Mouse (Mus musculus) forebrain, embryonic 12.5 days (tissue): ENCODE measurements around the gene Igf2bp2. TPM values are rescaled to one million over a fixed set of nuclear protein-coding genes. Genes with fewer than 3 reads are reported as not detected.

Experiments
- ATAC-seq: fragments of 200-750 bp; cut with Nextera tagmentation; 2 replicates; pipeline ENCODE4 v1.8.0; 2017; ENCODE audit warnings: moderate TSS enrichment; ENCODE audit not compliant: low FRiP score
- H3K27ac ChIP-seq: fragments of 300-500 bp; sonication (generic); 2 replicates; pipeline ENCODE4 v1.5.1; 2016; ENCODE audit warnings: mild to moderate bottlenecking
- H3K27me3 ChIP-seq: fragments of 300-500 bp; sonication (generic); 2 replicates; pipeline ENCODE4 v1.6.1; 2016; ENCODE audit warnings: mild to moderate bottlenecking
- H3K36me3 ChIP-seq: fragments of 300-500 bp; sonication (generic); replicated peaks from 2 replicates; pipeline ENCODE4 v1.6.1; 2016; ENCODE audit warnings: mild to moderate bottlenecking
- H3K4me1 ChIP-seq: fragments of 300-500 bp; sonication (generic); 2 replicates; pipeline ENCODE4 v1.6.1; 2016
- H3K4me2 ChIP-seq: fragments of 300-500 bp; sonication (generic); 2 replicates; pipeline ENCODE4 v1.6.1; 2016; ENCODE audit warnings: mild to moderate bottlenecking, moderate library complexity
- H3K4me3 ChIP-seq: fragments of 300-500 bp; sonication (generic); replicated peaks from 2 replicates; pipeline ENCODE4 v1.5.1; 2016; ENCODE audit warnings: mild to moderate bottlenecking
- H3K9ac ChIP-seq: fragments of 300-500 bp; sonication (generic); 2 replicates; pipeline ENCODE4 v1.6.1; 2016; ENCODE audit warnings: mild to moderate bottlenecking
- H3K9me3 ChIP-seq: fragments of 300-500 bp; sonication (generic); 2 replicates; pipeline ENCODE4 v1.6.1; 2016
- WGBS: fragments of 180-500 bp; shearing (Covaris S2); methylation state at CpG from one replicate; pipeline ENCODE4 v1.1.7; 2016; 5-methylcytosine and 5-hydroxymethylcytosine counted together
- polyA plus RNA-seq: library from polyadenylated mRNA; unstranded; fragments of >200 nt; fragmentation: Nextera tagmentation; extraction: Ambion mirVana; gene quantifications from 2 replicates; pipeline ENCODE4 v1.2.1, GENCODE M21; 2016

Gene Igf2bp2
- polyA plus RNA-seq, 1 experiment from 2014 or later: 102 TPM

DNA sequence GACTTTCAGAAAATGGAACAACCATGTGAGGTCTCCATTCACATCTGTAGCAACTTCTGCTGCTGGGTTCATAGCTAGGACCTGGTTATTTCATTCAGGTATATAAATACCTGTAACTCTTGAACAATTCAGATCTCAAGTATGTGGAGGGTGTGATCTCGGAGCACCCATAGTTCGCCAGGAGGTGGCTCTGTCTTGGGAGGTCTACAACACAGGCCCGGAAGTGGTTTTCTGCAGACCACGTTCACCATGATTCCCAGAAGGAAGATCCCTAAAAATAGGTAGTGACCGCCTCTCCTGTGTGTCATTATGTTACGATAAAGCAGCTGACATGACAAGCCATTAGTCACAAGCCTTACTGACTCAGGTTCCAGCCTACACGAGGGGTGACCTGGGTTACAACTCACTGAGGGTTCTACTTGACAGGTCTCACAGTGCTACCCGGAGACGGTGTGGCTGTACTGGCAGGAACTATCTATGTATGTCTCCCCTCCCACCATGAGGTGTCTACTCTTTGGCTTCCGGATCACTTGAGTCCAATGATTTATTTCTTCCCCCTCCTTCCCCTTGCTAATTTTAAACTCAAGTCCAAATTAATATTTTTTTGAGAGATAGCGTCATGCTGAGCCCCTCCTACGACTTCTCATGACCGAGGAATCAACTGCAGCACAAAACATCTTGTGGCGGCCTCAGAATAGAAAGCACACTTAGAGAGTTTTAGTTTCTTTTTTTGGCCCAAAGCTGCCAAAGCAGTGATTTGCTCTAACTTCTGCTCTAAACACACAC, 44.2 kb downstream of the Igf2bp2 start:
- ATAC-seq: no peak
- H3K9me3 ChIP-seq: no peaks in the 10 kb centered on the region
- no peaks in the 10 kb centered on the region; the same call in 1 of the 2 replicates for H3K4me1 ChIP-seq
- no peak overlapping the region for H3K4me2 ChIP-seq
- no peak overlapping the region for H3K27ac ChIP-seq
- H3K9ac ChIP-seq: no peak overlapping the region
- WGBS: 94% methylated on average over 14 of the region's 14 CpGs
- peaks cover 17% of the 10 kb centered on the region for H3K36me3 ChIP-seq
- no peaks in the 10 kb centered on the region for H3K27me3 ChIP-seq
- no peak overlapping the region for H3K4me3 ChIP-seq

DNA sequence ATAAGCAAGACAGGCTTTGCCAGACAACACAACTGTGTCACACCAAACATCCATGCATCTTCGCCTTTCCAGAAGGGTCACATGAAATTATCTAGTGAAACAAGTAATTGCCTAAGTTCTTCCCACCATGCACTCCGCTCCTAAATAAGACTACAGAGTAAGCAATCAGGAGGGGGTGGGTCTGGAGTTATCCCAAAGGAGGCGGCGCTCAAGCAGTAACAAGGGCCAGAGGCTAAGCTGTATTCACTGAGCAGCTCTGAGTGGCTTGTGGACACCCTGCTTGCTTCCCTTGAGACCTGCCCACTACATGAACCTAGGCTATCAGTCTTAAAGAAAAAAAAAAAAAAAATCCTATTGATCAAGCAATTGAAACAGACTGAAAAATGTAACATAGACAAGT, 44.9 kb downstream of the Igf2bp2 start:
- Histone ChIP-seq H3K27ac (no peak overlapping the region), H3K4me1 (no peaks in the 10 kb centered on the region; the same call in 1 of the 2 replicates), H3K36me3 (peaks cover 17% of the 10 kb centered on the region), H3K9ac (no peak overlapping the region), H3K4me3 (no peak overlapping the region), H3K4me2 (no peak overlapping the region), H3K27me3 (no peaks in the 10 kb centered on the region), H3K9me3 (no peaks in the 10 kb centered on the region)
- no peak for ATAC-seq
- WGBS: 92% methylated on average over 4 of the region's 4 CpGs

- peaks cover 17% of the 10 kb centered on the region for H3K36me3 ChIP-seq
- no peak overlapping the region for H3K4me2 ChIP-seq
- 94% methylated on average over 4 of the region's 4 CpGs for WGBS
- no peak overlapping the region for H3K4me3 ChIP-seq
- no peaks in the 10 kb centered on the region for H3K9me3 ChIP-seq
- no peak overlapping the region for H3K9ac ChIP-seq
- ATAC-seq: no peak
- H3K27ac ChIP-seq: no peak overlapping the region
- no peaks in the 10 kb centered on the region for H3K27me3 ChIP-seq
- peaks cover 3% of the 10 kb centered on the region; the same call in 1 of the 2 replicates for H3K4me1 ChIP-seq
These were observed 46.4 kb downstream of the Igf2bp2 start for GRCm38 (mm10) chr16:22116748-22117147.

DNA sequence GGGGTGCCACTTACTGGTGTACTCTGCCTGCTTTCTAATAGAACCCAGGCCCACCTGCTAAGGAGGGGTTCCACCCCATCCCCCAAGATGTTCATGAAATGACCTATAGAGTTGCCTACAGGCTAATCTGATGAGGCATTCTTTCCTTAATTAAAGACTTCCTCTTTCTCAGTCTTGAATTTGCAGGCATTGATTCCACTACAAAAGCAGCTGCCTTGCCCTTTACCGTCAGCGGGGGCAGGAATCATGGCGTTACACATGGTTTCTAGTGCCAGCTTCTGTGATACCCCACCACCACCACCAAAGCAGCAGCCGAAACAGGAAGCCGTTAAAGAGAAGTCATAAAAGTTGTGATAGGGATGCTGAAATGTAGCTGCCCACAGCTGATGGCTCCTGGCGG, 47.0 kb downstream of the Igf2bp2 start:
- 89% methylated on average over 6 of the region's 6 CpGs for WGBS
- Histone ChIP-seq H3K27me3 (no peaks in the 10 kb centered on the region), H3K36me3 (peaks cover 17% of the 10 kb centered on the region), H3K9ac (no peak overlapping the region), H3K27ac (no peak overlapping the region), H3K9me3 (no peaks in the 10 kb centered on the region), H3K4me2 (no peak overlapping the region), H3K4me3 (no peak overlapping the region), H3K4me1 (peaks cover 8% of the 10 kb centered on the region; the same call in 1 of the 2 replicates)
- no peak for ATAC-seq

DNA sequence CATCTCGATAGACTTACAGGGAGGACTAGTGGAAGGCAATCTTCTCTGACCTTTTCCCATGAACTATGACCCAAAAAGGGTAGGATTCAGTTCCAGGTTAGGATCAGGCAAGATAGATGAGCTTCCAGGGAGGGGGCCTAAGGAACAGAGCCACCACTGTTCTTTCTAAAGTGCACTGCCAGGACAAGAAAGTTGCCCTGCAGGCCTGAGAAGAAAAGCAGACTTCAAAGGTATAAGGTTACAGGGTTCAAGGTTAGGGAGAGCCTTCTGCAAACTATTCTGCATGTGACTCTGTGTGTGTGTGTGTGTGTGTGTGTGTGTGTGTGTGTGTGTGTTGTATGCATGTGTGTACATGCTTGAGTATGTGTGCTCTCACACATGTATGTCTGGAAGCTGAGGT, 53.1 kb downstream of the Igf2bp2 start:
- Histone ChIP-seq H3K4me2 (no peak overlapping the region), H3K9ac (no peak overlapping the region), H3K27ac (no peak overlapping the region), H3K9me3 (no peaks in the 10 kb centered on the region), H3K4me1 (peaks cover 13% of the 10 kb centered on the region; the same call in 1 of the 2 replicates), H3K36me3 (no peaks in the 10 kb centered on the region), H3K4me3 (no peak overlapping the region), H3K27me3 (no peaks in the 10 kb centered on the region)
- WGBS: 89% methylated on average over 1 of the region's 1 CpGs
- no peak for ATAC-seq

GRCm38 (mm10) chr16:22109159-22109558, 53.9 kb downstream of the Igf2bp2 start:
- ATAC-seq: no peak
- Histone ChIP-seq H3K27me3 (no peaks in the 10 kb centered on the region), H3K9me3 (no peaks in the 10 kb centered on the region), H3K4me2 (no peak overlapping the region), H3K9ac (no peak overlapping the region), H3K36me3 (no peaks in the 10 kb centered on the region), H3K4me1 (peaks cover 13% of the 10 kb centered on the region; the same call in 1 of the 2 replicates), H3K4me3 (no peak overlapping the region), H3K27ac (no peak overlapping the region)
- 84% methylated on average over 4 of the region's 4 CpGs for WGBS

DNA sequence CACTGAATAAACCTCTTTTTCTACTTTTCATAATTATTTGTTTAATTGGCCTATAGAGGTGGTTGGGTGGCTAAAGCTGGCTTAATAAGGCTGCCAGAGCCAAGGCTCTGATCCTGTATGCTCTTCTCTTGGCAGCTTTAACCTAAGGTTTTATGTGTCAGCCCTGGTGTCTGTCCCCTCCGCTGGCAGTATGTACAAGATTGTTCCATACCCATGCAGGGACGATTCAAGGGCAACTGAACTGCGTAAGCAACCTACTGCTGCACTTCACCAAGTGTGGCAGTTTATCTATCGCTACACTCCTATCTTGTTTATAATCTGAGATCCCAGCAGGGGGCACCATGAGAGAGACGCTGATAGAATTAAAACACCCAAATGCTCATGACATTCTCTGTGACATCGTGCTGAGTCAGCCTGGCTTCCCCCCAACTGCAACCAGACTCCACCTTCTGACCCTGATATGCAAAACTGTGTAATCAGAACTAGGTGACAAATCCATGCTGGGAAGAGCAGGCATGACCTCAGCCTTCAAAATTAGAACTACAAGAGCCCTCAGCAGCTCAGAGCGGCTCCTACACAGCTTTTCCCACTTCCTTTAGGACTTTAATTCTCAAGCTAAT, 55.1 kb downstream of the Igf2bp2 start:
- Histone ChIP-seq H3K27me3 (no peaks in the 10 kb centered on the region), H3K9me3 (no peaks in the 10 kb centered on the region), H3K4me1 (peaks cover 13% of the 10 kb centered on the region; the same call in 1 of the 2 replicates), H3K4me3 (no peak overlapping the region), H3K27ac (no peak overlapping the region), H3K36me3 (no peaks in the 10 kb centered on the region), H3K9ac (no peak overlapping the region), H3K4me2 (no peak overlapping the region)
- ATAC-seq: no peak
- WGBS: 68% methylated on average over 7 of the region's 7 CpGs

DNA sequence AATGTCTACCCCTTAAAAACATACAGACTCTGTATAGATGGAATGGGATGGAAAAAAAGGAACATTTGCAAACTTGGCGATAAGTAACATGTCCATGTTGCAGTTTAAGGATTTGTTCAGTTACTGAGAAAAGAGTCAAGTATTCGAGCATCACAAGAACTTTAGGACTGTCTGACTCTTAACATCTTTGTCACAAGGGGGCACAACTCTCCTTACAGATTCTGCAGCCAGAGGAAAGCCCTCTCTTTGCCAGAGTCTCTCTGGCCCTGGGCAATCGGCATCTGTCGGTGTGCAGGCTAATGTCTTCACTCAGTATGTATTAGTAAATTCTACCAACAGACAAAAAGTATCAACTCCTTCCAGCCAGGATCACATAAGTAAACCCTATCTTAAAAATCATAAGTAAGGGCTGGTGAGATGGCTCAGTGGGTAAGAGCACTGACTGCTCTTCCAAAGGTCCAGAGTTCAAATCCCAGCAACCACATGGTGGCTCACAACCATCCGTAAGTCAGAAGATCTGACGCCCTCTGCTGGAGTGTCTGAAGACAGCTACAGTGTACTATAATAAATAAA, 57.0 kb downstream of the Igf2bp2 start:
- Histone ChIP-seq H3K36me3 (peaks cover 3% of the 10 kb centered on the region; the same call in 1 of the 2 replicates), H3K4me2 (no peak overlapping the region), H3K9me3 (no peaks in the 10 kb centered on the region), H3K9ac (no peak overlapping the region), H3K4me1 (peaks cover 5% of the 10 kb centered on the region; the same call in 1 of the 2 replicates), H3K27ac (no peak overlapping the region), H3K27me3 (no peaks in the 10 kb centered on the region), H3K4me3 (no peak overlapping the region)
- ATAC-seq: no peak
- WGBS: 86% methylated on average over 6 of the region's 6 CpGs

DNA sequence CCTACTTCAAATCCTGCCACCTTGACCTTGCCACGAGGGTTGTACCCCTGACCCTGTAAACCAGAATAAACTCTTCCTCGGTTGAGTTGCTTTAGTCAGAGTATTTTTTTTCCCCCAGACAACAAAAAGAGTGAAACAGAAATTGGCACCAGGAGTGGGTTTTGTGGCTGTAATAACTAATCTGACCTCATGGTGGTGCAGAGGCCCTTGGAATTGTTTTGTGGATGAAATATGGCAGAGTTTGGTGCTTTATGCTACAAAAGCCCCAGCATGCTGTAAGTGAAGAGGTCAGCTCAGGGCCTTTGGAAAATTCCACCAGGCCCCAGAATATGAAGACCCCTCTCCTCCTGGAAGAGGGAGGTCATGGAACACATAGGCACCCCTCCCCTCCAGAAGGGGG, 63.0 kb downstream of the Igf2bp2 start:
- ATAC-seq: no peak
- H3K27me3 ChIP-seq: no peaks in the 10 kb centered on the region
- 92% methylated on average over 2 of the region's 2 CpGs for WGBS

DNA sequence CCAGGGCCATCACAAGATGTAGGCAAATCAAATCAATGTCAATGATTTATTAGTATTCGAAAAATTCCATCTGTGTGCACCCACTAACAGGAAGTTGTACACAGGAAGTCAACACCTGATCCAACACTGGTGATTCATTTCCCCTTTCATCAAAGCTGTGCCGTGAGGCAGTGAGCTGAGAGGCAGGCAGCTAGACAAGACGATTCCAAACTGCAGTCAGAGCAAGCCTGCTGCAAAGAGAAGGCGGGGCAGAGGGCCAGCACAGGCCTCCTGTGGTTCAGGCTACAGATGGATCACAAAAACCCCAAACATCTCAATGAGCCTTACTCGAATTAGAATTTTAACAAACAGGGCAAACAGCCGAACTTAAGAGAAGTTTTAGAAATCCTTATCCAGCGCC, 65.4 kb downstream of the Igf2bp2 start:
- H3K36me3 ChIP-seq: peaks cover 5% of the 10 kb centered on the region; the same call in 1 of the 2 replicates
- H3K4me2 ChIP-seq: no peak overlapping the region
- ATAC-seq: no peak
- WGBS: 50% methylated on average over 7 of the region's 7 CpGs
- H3K9ac ChIP-seq: no peak overlapping the region
- peaks cover 11% of the 10 kb centered on the region; the same call in 1 of the 2 replicates for H3K4me1 ChIP-seq
- no peaks in the 10 kb centered on the region for H3K27me3 ChIP-seq
- peak overlapping the region; percentile 64; the same call in 1 of the 2 replicates for H3K27ac ChIP-seq
- H3K4me3 ChIP-seq: no peak overlapping the region
- H3K9me3 ChIP-seq: no peaks in the 10 kb centered on the region

More for the DNA sequence above, 63.0 kb downstream of the Igf2bp2 start:
- H3K9me3 ChIP-seq: no peaks in the 10 kb centered on the region
- H3K9ac ChIP-seq: no peak overlapping the region
- no peak overlapping the region for H3K4me3 ChIP-seq
- H3K36me3 ChIP-seq: peaks cover 6% of the 10 kb centered on the region; the same call in 1 of the 2 replicates
- no peak overlapping the region for H3K4me2 ChIP-seq
- no peak overlapping the region for H3K27ac ChIP-seq
- H3K4me1 ChIP-seq: peaks cover 11% of the 10 kb centered on the region; the same call in 1 of the 2 replicates

DNA sequence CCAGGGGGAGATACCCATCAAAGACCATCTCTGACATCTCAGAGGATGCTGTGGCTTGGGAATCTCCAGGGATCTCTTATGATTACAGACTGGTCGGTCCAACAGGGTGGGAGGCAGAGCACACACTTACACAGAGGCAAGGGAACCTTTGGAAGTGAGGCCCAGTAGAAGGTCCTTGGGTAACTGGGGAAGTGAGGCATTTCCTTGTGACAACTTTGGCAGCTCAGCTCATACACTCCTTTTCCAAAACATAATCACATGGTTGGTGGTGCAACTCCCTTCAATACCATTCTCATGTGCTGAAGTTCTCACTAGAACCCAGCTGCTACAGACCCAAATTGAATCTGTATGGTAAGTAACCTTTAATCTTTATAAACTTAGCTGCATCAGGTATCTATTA, 67.3 kb downstream of the Igf2bp2 start:
- Histone ChIP-seq H3K9ac (no peak overlapping the region), H3K4me2 (no peak overlapping the region), H3K36me3 (no peaks in the 10 kb centered on the region; the same call in 1 of the 2 replicates), H3K27ac (no peak overlapping the region), H3K4me3 (no peak overlapping the region), H3K9me3 (no peaks in the 10 kb centered on the region), H3K4me1 (peaks cover 11% of the 10 kb centered on the region; the same call in 1 of the 2 replicates), H3K27me3 (no peaks in the 10 kb centered on the region)
- 96% methylated on average over 1 of the region's 1 CpGs for whole genome bisulfite sequencing
- ATAC-seq: no peak

DNA sequence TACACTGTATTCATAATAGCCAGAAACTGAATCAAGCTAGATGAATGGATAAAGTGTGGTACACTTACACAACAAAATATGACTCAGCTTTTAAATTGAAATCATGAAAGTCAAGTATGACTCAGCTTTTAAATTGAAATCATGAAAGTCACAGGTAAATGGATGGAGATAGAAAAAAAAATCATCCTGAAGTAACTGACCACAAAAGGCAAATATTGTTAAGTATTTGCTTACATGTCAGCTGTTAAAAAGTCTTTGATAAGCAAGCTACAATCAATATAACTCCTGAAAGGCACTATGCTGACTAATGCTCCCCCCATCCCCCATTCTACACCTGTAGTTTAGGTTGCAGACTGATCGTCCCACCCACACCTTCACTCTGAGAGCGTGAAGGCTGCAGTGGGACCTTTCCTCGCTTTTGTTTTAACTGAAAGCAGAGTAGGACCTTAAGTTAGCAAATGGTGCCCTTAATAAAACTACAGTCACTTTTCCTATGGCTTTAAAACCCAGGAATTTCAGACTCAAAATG, 71.8 kb downstream of the Igf2bp2 start:
- Histone ChIP-seq H3K4me1 (no peaks in the 10 kb centered on the region), H3K9ac (no peak overlapping the region), H3K27ac (no peak overlapping the region), H3K4me2 (no peak overlapping the region), H3K9me3 (no peaks in the 10 kb centered on the region), H3K36me3 (peaks cover 19% of the 10 kb centered on the region), H3K4me3 (no peak overlapping the region), H3K27me3 (no peaks in the 10 kb centered on the region)
- no peak for ATAC-seq
- WGBS: 87% methylated on average over 3 of the region's 3 CpGs
